Mouse (Mus musculus): ENCODE data around the gene Ola1. TPM values are rescaled to one million over a fixed set of nuclear protein-coding genes. Genes with fewer than 3 reads are reported as not detected.

Ola1 gene
- total RNA-seq, 2 experiments from 2014 or later = 25.9 to 28.9 TPM

Other genes with a start within 250 kb of the Ola1 start
- 188 and 216 TPM in 2 replicates for gene Sp3, start 238.5 kb downstream of the Ola1 start, total RNA-seq (2015; ENCODE audit: low replicate concordance)
- 249 and 271 TPM in 2 replicates for gene Sp3, start 238.5 kb downstream of the Ola1 start, total RNA-seq (2017; ENCODE audit: low replicate concordance)
- not detected in 2 replicates for gene Gm11084, start 232.2 kb downstream of the Ola1 start, total RNA-seq (2015; ENCODE audit: low replicate concordance)
- gene Gm11084, start 232.2 kb downstream of the Ola1 start, total RNA-seq (2017; ENCODE audit: low replicate concordance) = not detected in 2 replicates
- gene Sp9, start 53.0 kb upstream of the Ola1 start, total RNA-seq (2015; ENCODE audit: low replicate concordance) = not detected in 2 replicates
- not detected in 2 replicates for gene Sp9, start 53.0 kb upstream of the Ola1 start, total RNA-seq (2017; ENCODE audit: low replicate concordance)
- gene Scrn3, start 93.7 kb upstream of the Ola1 start, total RNA-seq (2015; ENCODE audit: low replicate concordance) = 56.2 and 71.3 TPM in 2 replicates
- 108 and 110 TPM in 2 replicates for gene Scrn3, start 93.7 kb upstream of the Ola1 start, total RNA-seq (2017; ENCODE audit: low replicate concordance)
- 19.8 and 39.4 TPM in 2 replicates for gene Cir1, start 93.8 kb upstream of the Ola1 start, total RNA-seq (2015; ENCODE audit: low replicate concordance)
- 23.0 and 46.1 TPM in 2 replicates for gene Cir1, start 93.8 kb upstream of the Ola1 start, total RNA-seq (2017; ENCODE audit: low replicate concordance)
- 25.2 and 31.0 TPM in 2 replicates for gene Gpr155, start 167.6 kb upstream of the Ola1 start, total RNA-seq (2015; ENCODE audit: low replicate concordance)
- 27.2 and 29.7 TPM in 2 replicates for gene Gpr155, start 167.6 kb upstream of the Ola1 start, total RNA-seq (2017; ENCODE audit: low replicate concordance)

All from erythroid progenitor cell, adult 5-6 weeks (primary cell).